Mouse (Mus musculus): ENCODE data around the gene Calr4.
A peak's percentile ranks its signal among the peaks of the same experiment; 100 is the strongest.

The Calr4 gene

GRCm38 (mm10) chr4:109236186-109236879 is 2.0 kb downstream of the Calr4 start:
- DNase-seq = no peak

- DNase-seq = no peak
Observed at GRCm38 (mm10) chr4:109238428-109239268, 4.4 kb downstream of the Calr4 start.

- no peak for DNase-seq
Observed at GRCm38 (mm10) chr4:109241221-109241620, 6.9 kb downstream of the Calr4 start.

- DNase-seq = peak; percentile 49
Observed at GRCm38 (mm10) chr4:109241934-109242333, 7.6 kb downstream of the Calr4 start.

- DNase-seq = no peak
Observed at GRCm38 (mm10) chr4:109244506-109244905, 10.2 kb downstream of the Calr4 start.

GRCm38 (mm10) chr4:109245016-109245620 is 10.8 kb downstream of the Calr4 start:
- DNase-seq = no peak

GRCm38 (mm10) chr4:109251605-109252004 is 17.3 kb downstream of the Calr4 start:
- DNase-seq = peak; percentile 42

GRCm38 (mm10) chr4:109252199-109252598 is 17.9 kb downstream of the Calr4 start:
- DNase-seq = no peak

- peak; percentile 32 for DNase-seq
Observed at GRCm38 (mm10) chr4:109253664-109254151, 19.4 kb downstream of the Calr4 start.

GRCm38 (mm10) chr4:109254511-109254910 is 20.2 kb downstream of the Calr4 start:
- DNase-seq = no peak

- no peak for DNase-seq
Observed at GRCm38 (mm10) chr4:109255321-109255720, 21.0 kb downstream of the Calr4 start.

- DNase-seq = no peak
Observed at GRCm38 (mm10) chr4:109255727-109256417, 21.6 kb downstream of the Calr4 start.

- DNase-seq = no peak
Observed at GRCm38 (mm10) chr4:109256791-109257190, 22.5 kb downstream of the Calr4 start.

- no peak for DNase-seq
Observed at GRCm38 (mm10) chr4:109257639-109258038, 23.4 kb downstream of the Calr4 start.

GRCm38 (mm10) chr4:109262068-109262467 is 27.8 kb downstream of the Calr4 start:
- no peak for DNase-seq

GRCm38 (mm10) chr4:109266056-109266455 is 31.8 kb downstream of the Calr4 start:
- DNase-seq = no peak

GRCm38 (mm10) chr4:109266744-109267143 is 32.5 kb downstream of the Calr4 start:
- DNase-seq = no peak

GRCm38 (mm10) chr4:109267452-109267851 is 33.2 kb downstream of the Calr4 start:
- no peak for DNase-seq

- DNase-seq = no peak
Observed at GRCm38 (mm10) chr4:109268903-109269302, 34.6 kb downstream of the Calr4 start.

- no peak for DNase-seq
Observed at GRCm38 (mm10) chr4:109271803-109272202, 37.5 kb downstream of the Calr4 start.

GRCm38 (mm10) chr4:109273586-109274240 is 39.4 kb downstream of the Calr4 start:
- DNase-seq = no peak

Data from lung, postnatal 14 days (tissue).